Mouse (Mus musculus) adrenal gland, postnatal 36 days (tissue): ENCODE results near the gene Nit2. TPM values are rescaled to one million over a fixed set of nuclear protein-coding genes. Genes with fewer than 3 reads are reported as not detected.

ENCODE experiments used
- DNase-seq, 2 experiments: peaks; one replicate each; pipeline ENCODE4 v3.0.0; 2021; ENCODE audit warnings: mixed read lengths in 1 of 2
- total RNA-seq, 2 experiments: library from RNA; stranded (reverse); gene quantifications; 2 replicates each; pipeline ENCODE4 v1.2.3; 2021

The Nit2 gene
- total RNA-seq, 2 experiments from 2014 or later = 35.0 to 53.6 TPM

DNA sequence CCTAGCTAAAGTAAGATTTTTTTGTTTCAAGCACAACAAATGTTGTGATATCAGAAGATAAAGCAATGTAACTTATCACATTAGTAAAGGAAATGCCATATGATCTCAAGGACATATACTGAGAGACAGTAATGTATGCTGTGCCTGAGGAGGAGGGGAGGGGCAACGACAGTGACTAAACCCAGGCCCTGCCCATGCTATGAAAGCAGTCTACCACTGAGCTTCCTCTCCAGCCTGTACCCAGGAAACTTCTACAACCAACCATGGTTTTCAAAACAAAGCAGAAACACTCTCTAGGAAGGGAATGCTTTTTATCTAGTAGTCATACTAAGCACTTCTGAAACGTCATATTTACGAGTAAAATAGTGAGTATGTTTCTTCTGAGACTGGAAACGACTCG, 4.3 kb downstream of the Nit2 start:
- no peak for DNase-seq

DNA sequence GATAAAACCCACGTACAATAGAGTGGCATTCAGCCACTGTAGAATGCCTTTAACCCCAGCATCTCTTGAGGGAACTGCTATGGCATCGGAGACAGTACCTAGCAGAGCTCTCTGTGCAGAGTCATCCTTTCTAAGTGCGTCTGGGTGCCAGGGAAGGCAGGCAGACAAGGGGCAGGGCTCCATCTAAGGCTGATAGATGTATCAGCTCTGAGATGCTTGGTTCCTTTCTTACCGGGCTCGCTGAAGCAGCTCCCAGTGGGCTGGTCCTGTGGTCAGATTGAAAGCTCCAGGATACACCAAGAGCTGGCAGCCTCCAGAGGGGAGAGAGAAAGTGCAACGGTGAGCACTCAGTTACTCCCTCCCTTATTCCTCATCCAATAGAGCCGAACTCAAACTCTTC, 7.3 kb downstream of the Nit2 start:
- no peak for DNase-seq

GRCm38 (mm10) chr16:57157728-57158127, 9.4 kb downstream of the Nit2 start:
- DNase-seq = no peak

DNA sequence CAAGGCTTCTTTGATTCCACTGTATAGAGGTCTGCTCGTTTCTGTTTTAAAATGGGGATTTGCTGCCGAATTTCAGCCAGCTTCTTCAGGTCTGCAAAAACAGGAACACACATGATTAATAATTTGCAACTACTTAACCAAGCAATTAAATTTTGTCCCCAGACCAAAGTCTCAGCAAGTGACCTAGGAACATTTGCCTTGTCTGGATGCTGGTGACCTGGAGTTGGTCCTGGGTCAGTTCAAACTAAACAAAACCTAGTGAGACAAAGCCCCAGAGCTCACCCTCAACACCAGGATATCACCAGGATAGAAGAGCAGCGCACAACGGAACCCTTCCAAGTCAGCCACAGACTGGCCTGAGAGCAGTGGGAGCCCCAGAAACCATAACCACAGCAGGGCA, 10.1 kb downstream of the Nit2 start:
- DNase-seq = no peak

DNA sequence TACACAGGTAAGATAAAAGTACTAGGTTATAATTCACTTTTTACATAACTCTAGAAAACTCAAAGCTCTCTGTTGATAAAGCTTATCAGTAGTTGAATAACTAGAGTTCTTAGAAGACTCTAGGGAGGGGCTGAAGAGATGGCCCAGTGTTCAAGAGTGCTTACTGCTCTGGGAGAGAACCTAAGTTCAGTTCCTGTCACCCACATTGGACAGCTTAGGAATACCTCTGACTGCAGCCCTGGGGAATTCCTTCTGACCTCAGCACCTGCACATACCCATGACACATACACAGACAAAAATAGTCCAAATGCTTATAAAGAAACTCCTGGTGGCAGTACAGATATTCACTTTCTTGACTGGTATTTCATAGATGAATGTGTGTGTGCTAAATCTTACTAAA, 11.2 kb downstream of the Nit2 start:
- no peak for DNase-seq

DNA sequence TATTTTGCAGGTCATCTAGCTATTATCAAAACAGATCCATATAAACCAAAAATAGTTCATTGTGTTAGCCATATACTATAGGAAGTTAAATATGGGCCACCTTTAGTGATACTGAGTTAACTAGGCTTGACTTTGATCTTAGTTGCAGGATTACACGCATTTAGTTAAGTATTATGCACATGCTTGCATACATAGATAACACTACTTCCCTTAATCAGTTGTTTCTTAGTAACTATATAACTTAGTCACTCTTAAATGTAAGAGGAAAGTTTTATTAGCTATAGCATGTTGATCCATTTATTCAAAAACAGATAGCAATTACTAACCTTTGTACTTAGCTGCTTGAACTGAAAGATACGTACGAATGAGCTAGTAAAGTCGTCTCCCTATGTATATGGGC, 15.7 kb downstream of the Nit2 start:
- no peak for DNase-seq

- peak; percentile 67 to 68 for DNase-seq
These were observed 22.4 kb downstream of the Nit2 start for GRCm38 (mm10) chr16:57144741-57145140.

- DNase-seq = no peak
These were observed 33.5 kb downstream of the Nit2 start for GRCm38 (mm10) chr16:57133611-57134010.

DNA sequence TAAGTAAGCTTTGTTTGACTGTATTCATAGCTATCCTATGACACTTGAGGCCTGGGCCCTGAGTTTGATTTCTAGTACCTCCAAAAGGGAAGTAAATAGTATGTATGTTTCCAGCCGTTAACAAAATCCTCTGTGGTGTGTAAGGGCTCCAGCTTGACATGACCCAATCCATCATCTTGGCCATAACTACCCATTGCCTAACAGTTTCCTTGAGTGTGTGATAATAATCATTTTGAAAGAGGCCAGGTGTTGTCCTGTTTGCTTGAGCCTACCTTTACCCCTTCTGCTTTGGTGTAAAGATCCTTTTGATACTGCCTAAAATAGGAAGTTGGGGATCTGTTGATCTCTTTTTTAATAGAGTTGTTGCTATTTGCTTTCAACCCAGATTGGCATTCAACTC, 34.8 kb downstream of the Nit2 start:
- DNase-seq = no peak

- DNase-seq = no peak
These were observed 35.6 kb downstream of the Nit2 start for GRCm38 (mm10) chr16:57131544-57131943.

DNA sequence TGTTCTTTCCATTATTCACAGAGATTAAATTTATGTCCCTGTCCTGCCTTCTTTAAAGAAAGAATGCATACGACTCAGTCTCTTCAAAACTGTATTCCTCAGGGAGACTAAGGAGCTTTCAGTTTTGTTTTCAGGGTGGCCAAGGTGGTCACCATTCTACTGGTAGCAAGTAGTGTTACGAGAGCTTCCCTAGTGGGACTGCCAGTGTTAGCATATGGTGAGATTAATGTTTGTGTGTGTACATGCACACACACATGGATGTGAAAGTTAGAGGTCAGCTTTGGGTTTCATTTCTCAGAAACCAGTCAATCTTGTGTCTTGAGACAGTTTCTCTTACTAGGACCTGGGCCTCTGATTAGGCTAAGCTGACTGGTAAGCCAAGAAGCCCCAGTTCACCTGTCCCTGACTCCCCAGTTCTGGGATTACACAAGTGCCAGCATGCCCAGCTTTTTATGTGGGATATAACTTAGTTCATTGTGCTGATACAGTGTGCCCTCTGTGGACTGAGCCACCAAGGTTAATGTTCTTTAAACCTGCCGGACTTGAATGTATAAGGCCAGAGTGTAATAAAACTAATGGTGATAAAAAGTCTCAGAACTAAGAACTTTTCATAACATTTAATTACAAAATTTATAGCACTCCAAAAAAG, 36.3 kb downstream of the Nit2 start:
- DNase-seq = no peak

GRCm38 (mm10) chr16:57127825-57128224, 39.3 kb downstream of the Nit2 start:
- DNase-seq = no peak

DNA sequence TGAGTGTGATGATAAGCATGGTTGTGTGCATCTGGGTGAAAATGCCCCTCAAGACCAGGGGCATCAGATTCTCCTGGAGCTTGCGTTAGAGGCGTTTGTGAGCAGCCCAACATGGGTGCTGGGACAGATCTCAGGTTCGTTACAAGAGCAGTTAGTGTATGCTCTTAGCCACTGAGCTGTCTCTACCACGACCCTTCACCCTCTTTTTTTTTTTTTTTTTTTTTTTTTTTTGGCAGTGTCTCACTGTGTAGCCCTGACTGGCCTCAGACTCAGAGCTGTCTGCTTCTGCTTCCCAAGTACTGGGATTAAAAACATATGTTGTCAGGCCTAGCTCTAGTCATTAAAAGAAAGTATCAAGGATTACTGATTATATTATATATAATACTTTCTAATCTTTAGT, 40.9 kb downstream of the Nit2 start:
- DNase-seq = no peak

DNA sequence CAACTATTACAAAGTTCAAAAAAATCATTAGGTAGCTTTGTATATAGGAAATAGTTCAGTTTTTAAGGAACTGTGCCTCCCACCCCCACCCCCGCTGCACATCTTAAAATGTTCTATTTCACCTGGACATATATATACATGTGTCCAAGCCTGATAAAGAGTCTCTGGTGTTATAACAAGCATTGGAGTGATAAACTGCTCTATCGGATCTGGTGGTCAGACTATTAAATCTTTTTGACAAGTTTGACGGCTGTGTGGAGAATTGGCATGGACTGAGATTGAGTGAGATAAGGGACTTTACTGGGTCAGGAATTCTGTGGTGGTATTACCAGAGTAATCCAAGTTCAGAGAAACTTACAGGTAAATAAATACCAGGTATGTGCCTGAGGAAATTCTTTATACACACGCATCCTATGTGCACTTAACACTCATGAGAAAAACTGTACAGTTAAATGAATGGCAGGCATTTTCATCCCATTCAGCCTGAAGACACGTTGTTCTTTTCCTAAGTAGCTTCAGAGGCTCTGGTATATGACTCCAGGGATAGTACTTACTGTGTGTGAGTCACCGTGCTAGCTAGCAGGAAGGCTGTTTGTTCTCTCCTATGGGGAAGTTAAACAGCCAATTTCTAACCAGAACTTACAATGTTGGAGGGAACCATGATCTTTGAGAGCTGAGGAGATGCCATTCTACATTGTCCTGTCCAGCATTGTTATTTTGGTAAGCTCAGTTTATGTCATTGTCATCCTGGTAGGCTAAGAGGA, 44.3 kb downstream of the Nit2 start:
- no peak for DNase-seq

DNA sequence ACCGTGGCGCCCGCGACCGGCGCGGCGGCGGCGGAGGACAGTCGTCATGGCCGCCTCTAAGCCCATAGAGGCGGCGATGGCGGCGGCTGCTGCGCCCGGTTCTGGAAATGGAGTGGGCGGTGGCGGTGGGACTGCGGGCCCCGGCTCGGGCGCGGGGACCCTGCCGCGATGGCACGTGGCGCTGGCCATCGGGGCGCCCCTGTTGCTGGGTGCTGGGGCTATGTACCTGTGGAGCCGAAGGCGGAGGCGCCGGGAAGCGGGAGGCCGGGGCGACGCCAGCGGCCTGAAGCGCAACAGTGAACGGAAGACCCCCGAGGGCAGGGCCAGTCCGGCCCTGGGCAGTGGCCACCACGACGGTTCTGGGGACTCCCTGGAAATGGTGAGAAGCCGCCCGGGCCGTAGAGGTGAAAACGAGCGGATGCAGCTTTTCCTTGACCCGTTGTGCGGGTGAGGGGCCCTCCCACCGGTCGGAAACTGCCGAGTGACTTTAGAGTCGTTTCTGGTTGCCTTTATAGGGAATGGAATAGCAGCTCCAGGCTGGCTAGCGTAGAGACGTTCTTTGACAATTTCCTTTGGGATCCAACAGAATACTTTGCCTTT, 45.2 kb downstream of the Nit2 start:
- DNase-seq = peak; percentile 19 to 46

DNA sequence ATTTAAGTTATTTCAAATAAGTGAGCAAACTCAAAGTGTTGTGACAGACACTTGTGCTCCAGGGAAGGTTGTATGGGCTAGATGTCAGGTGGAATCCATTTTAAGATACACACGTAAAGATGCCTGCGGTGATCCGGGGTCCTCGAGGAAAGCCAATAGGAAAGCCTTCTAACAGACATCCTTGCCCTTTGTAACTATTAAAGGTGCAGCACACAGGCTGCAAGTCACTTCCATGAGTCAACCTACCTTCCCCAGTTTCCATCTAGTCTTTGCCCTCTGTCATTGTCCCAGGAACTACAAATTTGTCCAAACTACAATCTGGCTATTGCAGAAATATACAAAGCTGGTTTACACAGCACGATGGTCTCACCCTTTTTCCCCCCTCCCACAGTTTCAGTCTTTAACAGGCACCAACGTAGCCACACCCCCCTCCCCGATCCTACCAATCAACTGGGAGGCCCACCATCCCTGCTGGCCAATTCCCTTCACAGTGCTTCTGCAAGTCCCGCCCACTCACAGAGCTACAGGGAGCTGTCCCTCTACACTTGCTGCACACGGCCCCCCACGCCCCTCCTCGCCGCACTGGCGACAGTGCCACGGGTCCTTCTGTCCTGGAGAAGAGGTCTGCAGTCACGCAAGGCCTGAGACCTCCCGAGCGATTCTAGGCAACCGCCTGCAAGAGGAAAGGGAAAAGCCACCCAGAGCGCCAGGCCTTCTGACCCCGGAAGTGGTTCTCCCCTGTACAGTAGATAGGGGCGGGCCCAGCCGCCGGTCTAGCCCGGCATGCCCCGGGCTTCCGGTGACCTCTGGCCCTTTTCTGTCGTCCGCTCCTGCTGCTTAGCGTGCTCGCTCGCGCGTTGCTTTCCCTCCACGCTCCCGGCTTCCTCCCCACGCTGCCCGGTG, 46.0 kb downstream of the Nit2 start, which contains the start of gene Tomm70a:
Gene Tomm70a (plus strand): TSS at position 791 of the 903 bp plus-strand sequence.
- DNase-seq = peak; percentile 95 to 97

DNA sequence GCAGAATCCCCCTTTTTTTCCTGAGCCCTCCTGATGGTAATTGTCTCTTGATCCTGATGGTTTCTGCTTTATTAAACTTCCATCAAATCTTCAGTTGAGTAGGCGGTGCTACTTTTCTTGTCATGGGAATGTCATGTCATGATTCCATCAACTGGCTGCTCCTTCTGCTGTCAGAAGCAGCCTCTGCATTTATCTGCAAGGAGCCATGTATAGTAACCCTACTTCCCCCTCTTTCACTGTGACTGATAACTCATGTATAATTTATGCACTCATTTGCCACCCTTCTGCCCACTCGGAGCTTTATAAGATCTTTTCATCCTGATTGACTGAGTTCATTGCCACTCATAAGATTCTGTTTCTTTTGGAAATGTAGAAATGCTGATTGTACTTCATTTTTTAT, 49.6 kb downstream of the Nit2 start:
- DNase-seq = no peak

DNA sequence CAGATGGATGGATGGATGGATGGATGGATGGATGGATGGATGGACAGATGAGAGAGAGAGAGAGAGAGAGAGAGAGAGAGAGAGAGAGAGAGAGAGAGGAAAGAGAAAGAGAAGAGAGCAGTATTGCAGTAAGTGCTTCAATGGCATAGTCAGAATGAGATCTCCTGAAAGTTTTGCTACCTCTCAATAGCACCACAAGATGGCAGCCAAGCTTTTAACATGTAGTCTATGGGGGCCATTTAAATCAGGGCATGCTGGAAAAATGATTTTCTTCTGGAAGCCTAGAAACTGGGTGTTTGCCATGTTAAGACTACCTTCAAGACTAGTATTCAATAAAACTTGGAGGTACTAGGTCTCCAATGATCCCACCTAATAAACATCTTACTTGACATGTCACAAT, 51.1 kb downstream of the Nit2 start:
- DNase-seq = no peak
